In genomic region chr10:29361464-29362196, GRCm38 (mm10) we compare ENCODE assay signal across 1 mouse cellular context.
TF ChIP-seq lines count a peak whose summit lies in the region.

No protein-coding gene starts in this region.

TF ChIP-seq in MEL, 35 proteins besides CTCF, POLR2A, EP300 and RAD21 (continued from another document):
- TF ChIP-seq USF2 (IDR thresholded peaks at IDR 0.05; ENCODE audit: borderline replicate concordance in 1 of 2, insufficient read depth in 1 of 2, low read depth in 1 of 2, low read length in 2 of 2) (peak in 1 of 2 experiments; percentile 75; a peak in 2 of 4 replicates), ZC3H11A (IDR thresholded peaks at IDR 0.05; ENCODE audit: low read depth, low read length) (no peak), MYB (IDR thresholded peaks at IDR 0.05; ENCODE audit: low read depth, low read length) (no peak), ZKSCAN1 (IDR thresholded peaks at IDR 0.05; ENCODE audit: low read depth, low read length) (no peak), JUND (IDR thresholded peaks at IDR 0.05; ENCODE audit: low read depth, low read length) (no peak), USF1 (IDR thresholded peaks at IDR 0.05; ENCODE audit: low read depth, low read length) (peak; percentile 95), CHD1 (IDR thresholded peaks at IDR 0.05; ENCODE audit: low read depth, low read length) (no peak), ZNF384 (IDR thresholded peaks at IDR 0.05; ENCODE audit: low read depth, low read length) (no peak), MXI1 (IDR thresholded peaks at IDR 0.05; ENCODE audit: low read depth, low read length) (no peak; the same call in 1 of the 2 replicates), KAT2A (conservative IDR thresholded peaks at IDR 0.05; ENCODE audit: low read depth, low read length) (no peak; the same call in 1 of the 2 replicates), ZMIZ1 (IDR thresholded peaks at IDR 0.05; ENCODE audit: low read depth, low read length) (peak; percentile 90)
